Mouse (Mus musculus): ENCODE results near the gene Trmt10c. TPM values are rescaled to one million over a fixed set of nuclear protein-coding genes. Genes with fewer than 3 reads are reported as not detected.

Gene Trmt10c
- 7.9 and 9.0 TPM in 2 replicates for polyA plus RNA-seq (2012; rRNA removed)

DNA sequence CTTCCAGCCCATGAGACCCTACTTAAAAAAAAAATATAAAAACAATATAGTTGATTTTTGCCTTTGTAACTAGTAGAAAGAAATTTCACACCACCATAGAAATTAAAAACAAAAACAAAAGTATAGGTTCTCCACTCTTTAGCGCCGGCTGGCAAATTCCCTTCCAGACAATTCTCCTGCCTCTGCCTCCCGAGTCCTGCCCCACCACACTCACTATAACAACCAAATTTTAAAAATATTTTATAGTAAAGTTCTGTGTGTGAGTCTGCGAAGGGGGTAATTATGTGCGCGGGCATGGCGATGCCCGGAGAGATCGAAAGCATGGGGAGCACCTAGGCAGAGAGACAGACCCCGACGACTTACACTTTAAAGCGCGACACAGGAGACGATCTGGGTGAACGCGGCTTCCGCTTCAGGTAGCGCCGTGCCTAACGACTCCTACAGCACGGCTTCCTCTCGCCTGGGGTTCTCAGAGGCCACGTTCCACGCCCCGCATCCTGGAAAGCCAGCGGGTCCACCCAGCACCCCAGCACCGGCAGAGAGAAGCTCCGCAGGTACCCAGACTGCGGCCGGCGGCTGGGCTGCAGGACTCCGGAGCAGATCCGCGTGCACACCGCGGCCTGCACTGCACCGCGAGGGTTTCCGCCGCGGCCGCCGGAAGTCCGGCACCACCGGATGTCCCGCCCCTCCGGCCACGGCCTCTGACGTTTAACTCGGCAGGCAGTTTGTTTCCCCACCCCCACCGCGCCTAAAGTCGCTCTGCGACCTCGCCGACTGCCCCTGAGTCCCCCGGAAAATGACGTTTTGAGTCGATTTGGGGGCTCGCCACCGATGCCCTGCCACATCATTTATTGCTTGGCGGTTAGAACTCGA, at the start of gene Trmt10c:
TSS of gene Trmt10c (minus strand) at position 682 of the 873 bp plus-strand sequence.

DNA sequence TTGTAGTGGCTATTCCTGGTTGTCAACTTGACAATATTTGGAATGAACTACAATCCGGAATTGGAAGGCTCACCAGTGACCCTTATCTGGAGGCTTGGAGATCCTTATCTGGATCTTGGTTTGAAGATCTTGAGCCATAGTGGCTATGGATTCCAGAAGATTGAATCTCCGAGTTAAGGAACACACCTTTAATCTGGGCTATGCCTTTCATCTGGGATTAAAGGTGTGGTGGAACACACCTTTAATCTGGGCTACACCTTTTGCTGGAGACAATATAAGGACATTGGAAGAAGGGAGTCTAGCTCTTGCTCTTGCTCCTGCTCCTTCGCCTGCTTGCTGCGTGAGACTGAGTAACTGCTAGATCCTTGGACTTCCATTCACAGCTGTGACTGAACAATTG, 10.4 kb upstream of the Trmt10c start, which contains the start of gene Senp7:
TSS of gene Senp7 (plus strand) at position 301 of the 400 bp plus-strand sequence.

GRCm38 (mm10) chr16:56029661-56030082, 7.9 kb downstream of the Trmt10c start, which contains the start of gene Pcnp:
Gene Pcnp (minus strand): TSS chr16:56029739.

Other genes with a start within 250 kb of the Trmt10c start
- 2.7 and 3.5 TPM in 2 replicates for gene Nfkbiz, start 198.9 kb downstream of the Trmt10c start, polyA plus RNA-seq (2012; rRNA removed)
- 4.0 and 4.1 TPM in 2 replicates for gene Nxpe3, start 142.5 kb downstream of the Trmt10c start, polyA plus RNA-seq (2012; rRNA removed)
- gene Cep97, start 103.0 kb downstream of the Trmt10c start, polyA plus RNA-seq (2012; rRNA removed), result 7.3 and 7.6 TPM in 2 replicates
- gene Rpl24, start 71.5 kb downstream of the Trmt10c start, polyA plus RNA-seq (2012; rRNA removed), result 656 and 665 TPM in 2 replicates
- gene Zbtb11, start 63.9 kb downstream of the Trmt10c start, polyA plus RNA-seq (2012; rRNA removed), result 17.1 and 19.3 TPM in 2 replicates
- 88.4 and 95.0 TPM in 2 replicates for gene Pcnp, start 8.1 kb downstream of the Trmt10c start, polyA plus RNA-seq (2012; rRNA removed)
- 38.3 and 38.8 TPM in 2 replicates for gene Senp7, start 10.5 kb upstream of the Trmt10c start, polyA plus RNA-seq (2012; rRNA removed)
- gene Impg2, start 166.5 kb upstream of the Trmt10c start, polyA plus RNA-seq (2012; rRNA removed), result 0.87 and 1.0 TPM in 2 replicates